Mouse (Mus musculus) gastrocnemius, postnatal 36 days (tissue): Measurements from ENCODE around the gene Slc25a39. TPM values are rescaled to one million over a fixed set of nuclear protein-coding genes. Genes with fewer than 3 reads are reported as not detected.

Experiments used
- DNase-seq, 2 experiments: peaks; one replicate each; pipeline ENCODE4 v3.0.0; 2022
- intact Hi-C: fragments of 180-260 bp; cut with DNase I; formaldehyde crosslinking; loops from one replicate; pipeline ENCODE4 v1.15.1; 2025
- microRNA-seq, 2 experiments: library from miRNA; unstranded; fragments of <30 nt; microRNA quantifications; one replicate each; pipeline ENCODE4 v1.2.0; 2021
- total RNA-seq, 2 experiments: library from RNA; stranded (reverse); gene quantifications; 2 replicates each; pipeline ENCODE4 v1.2.3; 2021

Gene Slc25a39
- total RNA-seq, 2 experiments from 2014 or later = 56.2 to 64.3 TPM

DNA sequence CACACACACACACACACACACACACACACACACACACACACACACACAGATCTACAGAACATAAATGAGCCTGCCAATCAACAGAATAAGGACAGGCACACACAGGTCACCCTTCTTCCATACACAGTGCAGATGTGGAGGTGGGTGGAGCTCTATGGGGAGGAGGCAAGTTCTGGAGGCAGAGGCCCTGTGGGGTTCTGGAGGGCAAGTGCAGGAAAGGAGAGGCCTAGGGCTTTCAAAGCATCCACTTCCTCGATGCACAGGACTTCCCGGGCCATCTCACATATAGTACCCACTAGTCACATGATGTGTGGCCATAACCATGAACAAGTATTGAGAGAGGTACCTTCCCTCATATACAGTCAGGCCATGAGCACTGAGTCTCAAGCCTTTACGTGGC lies 52.2 kb downstream of the Slc25a39 start:
- intact Hi-C loops = no loop called here
- no peak for DNase-seq

DNA sequence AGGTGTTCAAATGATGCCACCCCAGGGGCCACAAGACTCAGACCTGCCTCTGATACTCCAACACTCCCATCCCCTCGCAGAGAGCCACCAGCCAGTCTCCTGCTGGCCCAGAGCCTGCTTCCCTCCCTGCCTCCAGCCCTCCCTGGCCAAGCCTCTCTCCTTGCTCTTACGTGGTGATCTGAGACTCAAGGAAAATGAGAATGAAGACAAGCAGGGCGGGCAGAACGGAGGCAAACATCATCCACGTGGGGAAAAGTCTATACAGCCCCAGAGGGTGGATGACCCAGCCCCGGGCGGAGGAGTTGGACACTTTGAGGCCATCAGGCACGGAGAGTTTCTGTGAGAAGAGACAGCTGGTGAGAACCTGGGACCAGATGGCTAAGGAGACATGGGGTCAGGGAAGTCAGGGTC lies 54.7 kb downstream of the Slc25a39 start:
- no peak for DNase-seq
- intact Hi-C loops = no loop called here

Small RNA genes lying within 50 kb of the gene (microRNA-seq; reads per million reads assigned to microRNA genes)
- gene Mir6930 = 0 reads per million in 2 experiments

Other genes starting within 250 kb of the Slc25a39 start
- gene Lsm12, start 222.7 kb downstream of the Slc25a39 start, total RNA-seq = 10 to 100 TPM; 86.6 to 89.2 TPM
- gene G6pc3, start 218.3 kb downstream of the Slc25a39 start, total RNA-seq = 10 to 100 TPM; 45.6 TPM
- 10 to 100 TPM; 62.2 to 78.7 TPM for gene Hdac5, start 177.8 kb downstream of the Slc25a39 start, total RNA-seq
- not detected for gene BC030867, start 159.1 kb downstream of the Slc25a39 start, total RNA-seq
- gene Asb16, start 139.2 kb downstream of the Slc25a39 start, total RNA-seq = 10 to 100 TPM; 76.7 to 88.7 TPM
- 10 to 100 TPM; 12.7 to 13.5 TPM for gene Tmub2, start 123.0 kb downstream of the Slc25a39 start, total RNA-seq
- gene Atxn7l3, start 111.3 kb downstream of the Slc25a39 start, total RNA-seq = 10 to 100 TPM; 11.4 to 11.9 TPM
- 10 to 100 TPM; 29.1 to 37.7 TPM for gene Ubtf, start 88.2 kb downstream of the Slc25a39 start, total RNA-seq
- under 1 TPM in 1 of 2 experiments, not detected in 1; 0.31 TPM for gene Slc4a1, start 41.7 kb downstream of the Slc25a39 start, total RNA-seq
- not detected for gene Rundc3a, start 14.5 kb downstream of the Slc25a39 start, total RNA-seq
- gene Grn, start 22.4 kb upstream of the Slc25a39 start, total RNA-seq = 10 to 100 TPM; 23.5 to 24.8 TPM
- gene Fam171a2, start 39.7 kb upstream of the Slc25a39 start, total RNA-seq = 1 to 10 TPM; 1.4 to 1.6 TPM
- 1 to 10 TPM in 1 of 2 experiments, under 1 TPM in 1; 0.56 to 1.1 TPM for gene Itga2b, start 62.2 kb upstream of the Slc25a39 start, total RNA-seq
- gene Gpatch8, start 148.4 kb upstream of the Slc25a39 start, total RNA-seq = 10 to 100 TPM; 20.2 to 24.4 TPM
- not detected for gene Gm11627, start 171.5 kb upstream of the Slc25a39 start, total RNA-seq
- gene Fzd2, start 196.4 kb upstream of the Slc25a39 start, total RNA-seq = 1 to 10 TPM; 1.3 to 2.4 TPM